Mouse (Mus musculus) heart, embryonic 11.5 days (tissue): ENCODE results near the gene Myo16. TPM values are rescaled to one million over a fixed set of nuclear protein-coding genes. Genes with fewer than 3 reads are reported as not detected.

Experiments
- ATAC-seq: fragments of 200-750 bp; cut with Nextera tagmentation; replicated peaks from 2 replicates; pipeline ENCODE4 v1.8.0; 2017; ENCODE audit warnings: moderate library complexity; ENCODE audit not compliant: insufficient number of reproducible peaks, low FRiP score, low TSS enrichment
- H3K27ac ChIP-seq: fragments of 300-500 bp; sonication (generic); 2 replicates; pipeline ENCODE4 v1.5.1; 2014; ENCODE audit warnings: mild to moderate bottlenecking, low read depth, low read length
- H3K27me3 ChIP-seq: fragments of 300-500 bp; sonication (generic); 2 replicates; pipeline ENCODE4 v1.6.1; 2014; ENCODE audit warnings: mild to moderate bottlenecking, low read length, mixed read lengths; ENCODE audit not compliant: control insufficient read depth, insufficient read depth
- H3K36me3 ChIP-seq: fragments of 300-500 bp; sonication (generic); 2 replicates; pipeline ENCODE4 v1.6.1; 2014; ENCODE audit warnings: mild to moderate bottlenecking, low read length, moderate library complexity, mixed read lengths; ENCODE audit not compliant: control insufficient read depth, insufficient read depth
- H3K4me1 ChIP-seq: fragments of 300-500 bp; sonication (generic); 2 replicates; pipeline ENCODE4 v1.6.1; 2014; ENCODE audit warnings: low read length; ENCODE audit not compliant: control insufficient read depth, insufficient read depth
- H3K4me2 ChIP-seq: fragments of 300-500 bp; sonication (generic); 2 replicates; pipeline ENCODE4 v1.6.1; 2014; ENCODE audit warnings: mild to moderate bottlenecking, moderate library complexity
- H3K4me3 ChIP-seq: fragments of 300-500 bp; sonication (generic); 2 replicates; pipeline ENCODE4 v1.5.1; 2014; ENCODE audit warnings: low read depth, low read length
- H3K9ac ChIP-seq: fragments of 300-500 bp; sonication (generic); 2 replicates; pipeline ENCODE4 v1.6.1; 2014; ENCODE audit warnings: mild to moderate bottlenecking, low read depth, low read length, moderate library complexity
- H3K9me3 ChIP-seq: fragments of 300-500 bp; sonication (generic); replicated peaks from 2 replicates; pipeline ENCODE4 v1.6.1; 2016; ENCODE audit warnings: low read length; ENCODE audit not compliant: control insufficient read depth
- WGBS: fragments of 180-500 bp; shearing (Covaris S2); extraction: QIAGEN DNeasy Blood & Tissue Kit; methylation state at CpG from one replicate; pipeline ENCODE4 v1.1.7; 2014; ENCODE audit not compliant: insufficient replicate concordance; 5-methylcytosine and 5-hydroxymethylcytosine counted together
- polyA plus RNA-seq: library from polyadenylated mRNA; unstranded; fragments of >200 nt; fragmentation: Nextera tagmentation; extraction: Ambion mirVana; gene quantifications from 2 replicates; pipeline ENCODE4 v1.2.1, GENCODE M21; 2014

The Myo16 gene
- polyA plus RNA-seq, 1 experiment from 2014 or later: 2.5 TPM

- no peak overlapping the region for H3K27ac ChIP-seq
- 45% methylated on average over 7 of the region's 7 CpGs for WGBS
- ATAC-seq: no peak
- H3K9me3 ChIP-seq: no peaks in the 10 kb centered on the region
- no peak overlapping the region for H3K9ac ChIP-seq
- no peaks in the 10 kb centered on the region for H3K27me3 ChIP-seq
- H3K4me1 ChIP-seq: no peaks in the 10 kb centered on the region
- no peak overlapping the region for H3K4me2 ChIP-seq
- H3K4me3 ChIP-seq: no peak overlapping the region
- no peaks in the 10 kb centered on the region for H3K36me3 ChIP-seq
Observed at GRCm38 (mm10) chr8:10415288-10415687, 261.6 kb downstream of the Myo16 start.

GRCm38 (mm10) chr8:10415885-10416284 is 262.2 kb downstream of the Myo16 start:
- 68% methylated on average over 9 of the region's 9 CpGs for WGBS
- no peaks in the 10 kb centered on the region for H3K36me3 ChIP-seq
- H3K4me1 ChIP-seq: no peaks in the 10 kb centered on the region
- no peak overlapping the region for H3K4me2 ChIP-seq
- no peaks in the 10 kb centered on the region for H3K9me3 ChIP-seq
- ATAC-seq: no peak
- no peak overlapping the region for H3K4me3 ChIP-seq
- no peak overlapping the region for H3K9ac ChIP-seq
- no peaks in the 10 kb centered on the region for H3K27me3 ChIP-seq
- no peak overlapping the region for H3K27ac ChIP-seq

- no peaks in the 10 kb centered on the region for H3K4me1 ChIP-seq
- no peaks in the 10 kb centered on the region for H3K36me3 ChIP-seq
- no peak overlapping the region for H3K4me2 ChIP-seq
- ATAC-seq: no peak
- H3K27me3 ChIP-seq: no peaks in the 10 kb centered on the region
- H3K4me3 ChIP-seq: no peak overlapping the region
- 76% methylated on average over 12 of the region's 12 CpGs for WGBS
- no peak overlapping the region for H3K9ac ChIP-seq
- H3K9me3 ChIP-seq: no peaks in the 10 kb centered on the region
- no peak overlapping the region for H3K27ac ChIP-seq
Observed at GRCm38 (mm10) chr8:10416806-10417205, 263.1 kb downstream of the Myo16 start.

GRCm38 (mm10) chr8:10417281-10417680 is 263.6 kb downstream of the Myo16 start:
- Histone ChIP-seq H3K4me3 (no peak overlapping the region), H3K4me1 (no peaks in the 10 kb centered on the region), H3K4me2 (no peak overlapping the region), H3K9me3 (no peaks in the 10 kb centered on the region), H3K27me3 (no peaks in the 10 kb centered on the region), H3K9ac (no peak overlapping the region), H3K36me3 (no peaks in the 10 kb centered on the region), H3K27ac (no peak overlapping the region)
- ATAC-seq: no peak
- 85% methylated on average over 6 of the region's 6 CpGs for WGBS

GRCm38 (mm10) chr8:10418013-10418412 is 264.3 kb downstream of the Myo16 start:
- no peaks in the 10 kb centered on the region for H3K4me1 ChIP-seq
- H3K9ac ChIP-seq: no peak overlapping the region
- no peaks in the 10 kb centered on the region for H3K9me3 ChIP-seq
- H3K27me3 ChIP-seq: no peaks in the 10 kb centered on the region
- H3K36me3 ChIP-seq: no peaks in the 10 kb centered on the region
- H3K27ac ChIP-seq: no peak overlapping the region
- no peak overlapping the region for H3K4me2 ChIP-seq
- WGBS: 86% methylated on average over 8 of the region's 8 CpGs
- no peak for ATAC-seq
- no peak overlapping the region for H3K4me3 ChIP-seq

GRCm38 (mm10) chr8:10418971-10419370 is 265.3 kb downstream of the Myo16 start:
- ATAC-seq: no peak
- H3K4me1 ChIP-seq: no peaks in the 10 kb centered on the region
- no peaks in the 10 kb centered on the region for H3K36me3 ChIP-seq

GRCm38 (mm10) chr8:10419726-10420125 is 266.0 kb downstream of the Myo16 start:
- WGBS: 68% methylated on average over 4 of the region's 4 CpGs
- Histone ChIP-seq H3K27me3 (no peaks in the 10 kb centered on the region), H3K4me1 (no peaks in the 10 kb centered on the region), H3K9me3 (no peaks in the 10 kb centered on the region), H3K4me2 (no peak overlapping the region), H3K27ac (no peak overlapping the region), H3K36me3 (no peaks in the 10 kb centered on the region), H3K9ac (no peak overlapping the region), H3K4me3 (no peak overlapping the region)
- ATAC-seq: no peak

More at GRCm38 (mm10) chr8:10418971-10419370, 265.3 kb downstream of the Myo16 start:
- H3K27me3 ChIP-seq: no peaks in the 10 kb centered on the region
- no peak overlapping the region for H3K27ac ChIP-seq
- no peak overlapping the region for H3K4me2 ChIP-seq
- 72% methylated on average over 7 of the region's 7 CpGs for WGBS
- no peak overlapping the region for H3K9ac ChIP-seq
- no peak overlapping the region for H3K4me3 ChIP-seq
- no peaks in the 10 kb centered on the region for H3K9me3 ChIP-seq

- 61% methylated on average over 6 of the region's 6 CpGs for WGBS
- ATAC-seq: 0 out of 2 replicates have a peak, but pooled peaks have one; percentile 22
Observed at GRCm38 (mm10) chr8:10420551-10420950, 266.8 kb downstream of the Myo16 start.

GRCm38 (mm10) chr8:10421516-10422090 is 267.9 kb downstream of the Myo16 start:
- WGBS: 91% methylated on average over 9 of the region's 9 CpGs
- no peak overlapping the region for H3K9ac ChIP-seq
- H3K27me3 ChIP-seq: no peaks in the 10 kb centered on the region
- ATAC-seq: no peak
- H3K4me3 ChIP-seq: no peak overlapping the region
- H3K36me3 ChIP-seq: no peaks in the 10 kb centered on the region
- H3K9me3 ChIP-seq: no peaks in the 10 kb centered on the region
- no peak overlapping the region for H3K4me2 ChIP-seq
- no peak overlapping the region for H3K27ac ChIP-seq
- H3K4me1 ChIP-seq: no peaks in the 10 kb centered on the region

More at GRCm38 (mm10) chr8:10420551-10420950, 266.8 kb downstream of the Myo16 start:
- Histone ChIP-seq H3K9me3 (no peaks in the 10 kb centered on the region), H3K4me1 (no peaks in the 10 kb centered on the region), H3K27ac (no peak overlapping the region), H3K9ac (no peak overlapping the region), H3K27me3 (no peaks in the 10 kb centered on the region), H3K36me3 (no peaks in the 10 kb centered on the region), H3K4me3 (no peak overlapping the region), H3K4me2 (no peak overlapping the region)
